Mouse (Mus musculus) stomach, postnatal 0 days (tissue): Measurements from ENCODE around the gene Cd48.

ENCODE experiments used
- CTCF ChIP-seq: IDR thresholded peaks from 2 replicates; pipeline ENCODE4 v1.5.1; 2016; ENCODE audit warnings: antibody characterized with exemption, low read depth, mild to moderate bottlenecking, moderate library complexity
- EP300 ChIP-seq: optimal IDR thresholded peaks from 2 replicates; pipeline ENCODE3; 2016; ENCODE audit warnings: antibody characterized with exemption

- TF ChIP-seq CTCF (no peak), EP300 (no peak)
Measured at GRCm38 (mm10) chr1:171684923-171685322, 3.1 kb downstream of the Cd48 start.
